Mouse (Mus musculus): ENCODE results near the gene Tcp11. TPM values are rescaled to one million over a fixed set of nuclear protein-coding genes. Genes with fewer than 3 reads are reported as not detected.
A peak's percentile ranks its signal among the peaks of the same experiment; 100 is the strongest.

Tcp11 gene
- total RNA-seq, 2 experiments from 2014 or later: 0.61 to 0.88 TPM

DNA sequence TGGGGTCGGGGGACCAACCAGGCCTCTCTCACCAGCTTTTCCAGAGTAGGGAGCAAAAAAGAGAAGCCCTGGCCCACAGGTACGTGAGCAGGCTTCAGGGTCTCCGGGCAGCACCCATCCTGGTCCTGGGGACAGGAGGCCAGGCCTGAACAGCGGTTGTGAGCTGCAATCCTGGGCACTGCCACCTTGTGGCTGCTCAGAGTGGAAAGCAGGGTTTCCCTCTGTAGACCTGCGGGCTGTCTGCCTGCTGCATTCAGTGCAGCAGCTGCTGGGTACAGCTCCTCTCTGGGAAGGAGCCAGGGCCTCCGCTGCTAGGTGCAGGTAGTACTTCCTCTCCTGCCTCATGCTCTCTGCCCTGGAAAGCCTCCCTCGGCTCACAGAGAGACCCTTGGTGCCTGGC lies 19.0 kb downstream of the Tcp11 start:
- intact Hi-C loops (cut with DNase I): loop anchor here (5.0 kb wide), 1 partner anchor 69 kb away; no protein-coding TSS in a partner anchor
- Histone ChIP-seq H3K27ac (no peak overlapping the region), H3K4me3 (no peak overlapping the region)
- DNase-seq (ENCODE audit: extremely low spot score in 1 of 2, low spot score in 2 of 2): no peak
- TF ChIP-seq CTCF (IDR thresholded peaks at IDR 0.05): peak; percentile 79

DNA sequence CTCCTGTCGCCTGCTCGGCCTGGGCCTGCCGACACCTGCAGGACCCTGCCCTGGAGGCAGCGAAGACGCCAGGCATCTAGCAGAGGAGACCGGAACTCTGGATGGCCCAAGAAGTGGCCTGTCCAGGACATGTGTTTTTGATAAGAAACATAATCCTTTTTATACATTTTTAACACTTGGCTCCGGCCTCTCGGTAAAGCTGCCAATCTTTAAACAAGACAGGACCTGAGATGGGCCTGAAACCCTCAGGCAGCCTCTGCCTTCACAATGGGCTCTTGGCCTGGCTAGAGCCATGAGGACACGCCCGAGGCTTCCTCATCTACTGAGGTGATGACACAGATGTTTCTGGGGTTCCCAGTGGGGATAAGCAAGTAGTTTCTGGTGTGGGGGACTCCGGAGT lies 19.8 kb downstream of the Tcp11 start:
- intact Hi-C loops (cut with DNase I): loop anchor here (5.0 kb wide), 1 partner anchor 68 kb away; no protein-coding TSS in a partner anchor
- no peak overlapping the region for H3K27ac ChIP-seq

DNA sequence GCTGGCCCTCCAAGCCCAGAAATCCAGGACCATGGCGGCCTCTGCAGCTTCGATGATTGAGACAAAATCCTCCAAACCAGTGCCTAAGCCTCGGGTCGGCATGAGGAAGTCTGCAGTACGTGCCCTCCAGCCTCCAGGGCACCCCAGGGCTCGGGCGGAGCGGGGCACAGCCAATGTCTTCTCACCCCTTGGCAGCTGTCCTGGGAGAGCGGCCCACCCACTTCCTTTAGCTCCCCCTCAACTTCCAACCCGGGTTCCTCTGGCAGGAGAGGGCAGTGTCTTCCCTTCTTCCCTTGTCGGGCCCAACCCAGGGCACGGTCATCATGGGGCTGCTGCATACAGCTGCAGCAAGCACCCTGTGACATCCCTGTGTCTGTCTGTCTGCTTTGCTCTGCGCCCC lies 22.1 kb downstream of the Tcp11 start:
- no peak for DNase-seq (ENCODE audit: extremely low spot score in 1 of 2, low spot score in 2 of 2)
- intact Hi-C loops (cut with DNase I): no loop called here
- Histone ChIP-seq H3K4me3 (no peak overlapping the region), H3K27ac (no peak overlapping the region)
- no peak for TF ChIP-seq CTCF (IDR thresholded peaks at IDR 0.05)

More for the DNA sequence above, 19.8 kb downstream of the Tcp11 start:
- DNase-seq (ENCODE audit: extremely low spot score in 1 of 2, low spot score in 2 of 2): no peak
- no peak overlapping the region for H3K4me3 ChIP-seq
- TF ChIP-seq CTCF (IDR thresholded peaks at IDR 0.05): no peak

DNA sequence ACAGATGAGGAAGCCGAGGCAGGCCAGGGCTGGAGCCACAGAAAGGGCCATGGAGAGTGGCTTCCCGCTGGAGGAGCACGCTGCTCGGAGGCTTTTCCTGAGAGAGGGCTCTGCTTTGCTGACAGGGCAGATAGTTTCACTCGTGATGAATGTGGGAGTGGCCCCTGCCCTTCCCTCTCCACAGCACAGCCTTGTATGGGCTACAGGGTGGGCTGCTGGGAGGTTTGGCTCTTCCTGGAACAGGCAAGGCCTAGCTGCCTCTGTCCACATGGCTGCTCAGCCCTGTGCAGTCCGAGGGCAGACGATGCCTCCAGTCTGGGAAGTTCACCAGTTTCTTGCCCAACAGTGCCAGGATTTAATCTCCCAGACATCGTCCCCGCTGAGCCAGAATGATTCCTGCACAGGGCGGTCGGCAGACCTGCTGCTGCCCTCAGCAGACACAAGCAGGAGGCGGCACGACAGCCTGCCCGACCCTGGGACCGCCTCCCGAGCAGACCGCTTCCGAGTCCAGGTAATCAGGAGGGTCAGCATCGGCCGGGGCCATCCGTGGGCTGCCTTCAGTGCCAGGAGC lies 28.1 kb downstream of the Tcp11 start:
- intact Hi-C loops (cut with DNase I): no loop called here
- Histone ChIP-seq H3K27ac (no peak overlapping the region), H3K4me3 (no peak overlapping the region)
- no peak for DNase-seq (ENCODE audit: extremely low spot score in 1 of 2, low spot score in 2 of 2)
- TF ChIP-seq CTCF (IDR thresholded peaks at IDR 0.05): no peak

DNA sequence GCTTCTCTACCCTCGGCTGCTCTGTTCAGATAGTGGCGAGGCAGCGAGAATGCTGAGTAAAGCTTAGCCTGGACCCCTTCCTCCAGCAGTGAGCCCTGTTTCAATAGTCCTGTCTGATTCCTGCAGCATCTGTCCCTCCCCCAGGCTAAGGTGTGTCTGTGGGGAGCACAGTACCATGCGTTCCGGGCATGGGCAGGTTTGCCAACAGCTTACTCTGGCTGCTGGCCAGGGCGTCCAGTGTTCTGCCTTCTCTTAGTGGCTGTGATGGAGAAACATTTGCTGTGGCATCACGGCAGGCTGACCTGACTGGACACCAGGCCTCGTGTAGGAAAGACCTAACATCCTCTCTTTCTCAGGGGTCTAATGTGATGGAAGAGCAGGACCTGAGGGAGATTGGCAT lies 30.2 kb downstream of the Tcp11 start:
- TF ChIP-seq CTCF (IDR thresholded peaks at IDR 0.05): no peak
- Histone ChIP-seq H3K4me3 (no peak overlapping the region), H3K27ac (no peak overlapping the region)
- no peak for DNase-seq (ENCODE audit: extremely low spot score in 1 of 2, low spot score in 2 of 2)
- intact Hi-C loops (cut with DNase I): no loop called here

DNA sequence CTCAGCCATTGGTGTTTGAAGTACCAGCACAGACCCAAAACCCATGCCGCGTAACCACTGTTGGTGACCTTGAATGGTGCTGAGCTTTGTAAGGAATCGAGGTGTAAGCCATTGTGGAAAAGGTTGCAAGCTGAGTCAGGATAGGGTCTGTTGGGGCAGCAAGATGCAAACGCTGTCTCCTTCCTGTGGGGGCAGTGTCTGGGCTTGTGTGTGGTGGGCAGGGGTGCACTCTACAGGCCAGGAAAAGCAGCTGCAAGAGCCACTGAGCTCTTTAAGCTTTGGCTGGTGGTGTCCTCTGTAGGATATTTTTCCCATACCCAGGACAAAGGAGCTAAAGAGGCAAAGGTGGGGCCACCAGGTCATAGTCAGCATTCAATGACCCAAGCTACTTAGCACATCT lies 32.0 kb downstream of the Tcp11 start:
- H3K4me3 ChIP-seq: no peak overlapping the region
- intact Hi-C loops (cut with DNase I): no loop called here
- peak; percentile 63 for TF ChIP-seq CTCF (IDR thresholded peaks at IDR 0.05)
- DNase-seq (ENCODE audit: extremely low spot score in 1 of 2, low spot score in 2 of 2): no peak
- H3K27ac ChIP-seq: no peak overlapping the region

DNA sequence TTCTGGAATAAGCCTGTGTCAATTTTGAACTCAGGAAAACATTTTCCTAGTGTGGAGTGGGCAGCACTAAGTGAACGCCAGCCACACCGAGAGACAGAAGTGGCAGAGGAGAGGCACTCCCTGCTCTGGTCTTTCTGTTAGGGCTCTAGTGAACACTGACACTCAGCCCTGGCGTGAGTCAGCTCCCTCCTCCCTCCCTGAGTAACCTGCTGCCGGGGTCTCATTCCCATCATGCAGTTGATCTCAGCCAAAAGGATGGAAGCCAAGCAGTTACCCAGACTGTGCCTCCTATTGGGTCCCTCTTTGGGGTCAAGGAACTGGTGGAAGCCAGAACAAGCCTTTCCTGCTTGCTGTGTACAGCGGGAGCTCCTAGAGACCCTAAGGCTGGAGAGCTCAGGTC lies 32.9 kb downstream of the Tcp11 start:
- Histone ChIP-seq H3K27ac (no peak overlapping the region), H3K4me3 (no peak overlapping the region)
- intact Hi-C loops (cut with DNase I): no loop called here
- no peak for DNase-seq (ENCODE audit: extremely low spot score in 1 of 2, low spot score in 2 of 2)
- TF ChIP-seq CTCF (IDR thresholded peaks at IDR 0.05): no peak

DNA sequence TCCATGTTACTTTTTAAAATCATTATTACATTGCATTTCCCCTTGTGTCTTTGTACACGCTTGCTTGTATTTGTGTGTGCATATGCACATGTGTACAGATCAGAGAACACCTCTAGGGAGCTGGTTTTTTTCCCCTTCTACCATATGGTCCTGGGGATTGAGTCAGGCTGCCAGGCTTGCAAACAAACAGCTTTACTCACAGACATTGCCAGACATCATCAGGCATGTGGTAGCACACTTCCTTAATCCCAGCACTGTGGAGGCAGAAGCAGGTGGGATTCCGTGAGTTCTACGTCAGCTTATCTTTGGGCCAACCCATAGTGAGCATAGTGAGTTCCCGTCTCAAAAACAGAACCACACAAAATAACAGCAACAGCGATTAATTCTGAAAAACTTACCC lies 33.4 kb downstream of the Tcp11 start:
- Histone ChIP-seq H3K4me3 (no peak overlapping the region), H3K27ac (no peak overlapping the region)
- no peak for TF ChIP-seq CTCF (IDR thresholded peaks at IDR 0.05)
- intact Hi-C loops (cut with DNase I): no loop called here
- no peak for DNase-seq (ENCODE audit: extremely low spot score in 1 of 2, low spot score in 2 of 2)

DNA sequence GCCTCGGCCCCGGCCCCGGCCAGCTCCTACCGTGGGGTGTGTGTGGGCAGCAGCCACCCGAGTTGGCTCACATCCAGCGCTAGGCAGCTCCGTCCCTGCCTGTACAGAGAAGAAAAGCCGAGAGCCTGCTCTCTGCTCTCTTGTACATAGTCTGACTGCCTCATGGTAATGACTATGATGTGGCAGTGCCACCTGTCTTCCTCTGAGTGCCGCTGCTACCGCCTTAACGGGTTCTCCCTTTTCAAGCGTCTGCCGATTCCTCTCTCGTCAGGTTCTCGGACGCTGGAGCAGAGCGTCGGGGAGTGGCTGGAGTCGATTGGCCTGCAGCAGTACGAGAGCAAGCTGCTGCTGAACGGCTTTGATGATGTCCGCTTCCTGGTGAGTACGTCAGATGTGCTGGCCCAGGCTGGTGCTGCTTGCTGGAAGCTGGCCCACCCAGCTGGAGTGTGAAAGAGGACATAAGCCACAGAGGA lies 38.1 kb downstream of the Tcp11 start:
- intact Hi-C loops (cut with DNase I): loop anchor here (2.0 to 5.0 kb wide), 2 partner anchors 35 to 54 kb away; no protein-coding TSS in a partner anchor
- peak; percentile 51 to 55 for DNase-seq (ENCODE audit: extremely low spot score in 1 of 2, low spot score in 2 of 2)
- Histone ChIP-seq H3K27ac (peak overlapping the region; percentile 74), H3K4me3 (peak overlapping the region; percentile 44)
- TF ChIP-seq CTCF (IDR thresholded peaks at IDR 0.05): peak; percentile 60

DNA sequence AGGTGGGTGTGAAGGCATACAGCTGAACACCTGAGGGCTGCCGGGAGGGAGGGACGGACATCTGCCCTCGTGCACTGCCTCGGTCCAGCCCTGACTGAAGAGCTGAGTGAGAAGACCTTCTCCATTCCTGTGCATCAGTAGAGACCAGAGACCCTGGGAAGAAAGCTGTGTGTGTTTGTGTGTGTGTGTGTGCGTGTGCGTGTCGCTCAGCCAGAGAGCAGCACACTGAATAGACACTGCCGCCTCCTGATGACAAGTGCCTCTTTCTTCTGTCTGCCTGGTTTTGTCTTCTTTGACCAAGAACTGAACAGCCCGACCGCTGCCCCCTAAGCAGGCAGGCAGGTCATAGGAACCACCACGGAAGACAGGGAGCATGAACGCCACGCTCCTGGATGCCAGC lies 39.1 kb downstream of the Tcp11 start:
- no peak for DNase-seq (ENCODE audit: extremely low spot score in 1 of 2, low spot score in 2 of 2)
- peak overlapping the region; percentile 74 for H3K27ac ChIP-seq
- TF ChIP-seq CTCF (IDR thresholded peaks at IDR 0.05): no peak
- peak overlapping the region; percentile 44 for H3K4me3 ChIP-seq
- intact Hi-C loops (cut with DNase I): loop anchor here (5.0 kb wide), 1 partner anchor 34 kb away; no protein-coding TSS in a partner anchor

DNA sequence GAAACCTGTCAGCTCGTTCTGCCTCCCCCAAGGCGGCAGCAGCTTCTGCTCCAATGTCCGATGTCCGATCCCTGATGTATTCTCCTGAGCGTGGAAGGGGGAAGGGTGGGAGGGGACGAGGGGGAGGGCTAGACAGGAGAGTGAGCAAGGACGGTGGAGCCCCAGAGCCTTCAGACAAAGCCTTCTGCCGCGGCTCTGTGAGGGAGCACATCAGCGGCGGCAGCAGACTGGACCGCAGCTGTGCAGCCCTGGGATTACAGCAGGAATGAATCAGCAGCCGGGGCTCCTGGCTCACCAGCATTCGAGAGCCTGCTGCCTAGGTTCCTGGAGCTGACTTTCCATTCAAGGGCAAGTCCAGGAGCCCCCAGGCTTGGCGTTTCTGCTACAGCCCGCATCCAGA lies 39.8 kb downstream of the Tcp11 start:
- H3K4me3 ChIP-seq: peak overlapping the region; percentile 44
- no peak for TF ChIP-seq CTCF (IDR thresholded peaks at IDR 0.05)
- peak in 1 of 2 experiments; percentile 35 for DNase-seq (ENCODE audit: extremely low spot score in 1 of 2, low spot score in 2 of 2)
- H3K27ac ChIP-seq: peak overlapping the region; percentile 74
- intact Hi-C loops (cut with DNase I): loop anchor here (5.0 kb wide), 1 partner anchor 33 kb away; no protein-coding TSS in a partner anchor

DNA sequence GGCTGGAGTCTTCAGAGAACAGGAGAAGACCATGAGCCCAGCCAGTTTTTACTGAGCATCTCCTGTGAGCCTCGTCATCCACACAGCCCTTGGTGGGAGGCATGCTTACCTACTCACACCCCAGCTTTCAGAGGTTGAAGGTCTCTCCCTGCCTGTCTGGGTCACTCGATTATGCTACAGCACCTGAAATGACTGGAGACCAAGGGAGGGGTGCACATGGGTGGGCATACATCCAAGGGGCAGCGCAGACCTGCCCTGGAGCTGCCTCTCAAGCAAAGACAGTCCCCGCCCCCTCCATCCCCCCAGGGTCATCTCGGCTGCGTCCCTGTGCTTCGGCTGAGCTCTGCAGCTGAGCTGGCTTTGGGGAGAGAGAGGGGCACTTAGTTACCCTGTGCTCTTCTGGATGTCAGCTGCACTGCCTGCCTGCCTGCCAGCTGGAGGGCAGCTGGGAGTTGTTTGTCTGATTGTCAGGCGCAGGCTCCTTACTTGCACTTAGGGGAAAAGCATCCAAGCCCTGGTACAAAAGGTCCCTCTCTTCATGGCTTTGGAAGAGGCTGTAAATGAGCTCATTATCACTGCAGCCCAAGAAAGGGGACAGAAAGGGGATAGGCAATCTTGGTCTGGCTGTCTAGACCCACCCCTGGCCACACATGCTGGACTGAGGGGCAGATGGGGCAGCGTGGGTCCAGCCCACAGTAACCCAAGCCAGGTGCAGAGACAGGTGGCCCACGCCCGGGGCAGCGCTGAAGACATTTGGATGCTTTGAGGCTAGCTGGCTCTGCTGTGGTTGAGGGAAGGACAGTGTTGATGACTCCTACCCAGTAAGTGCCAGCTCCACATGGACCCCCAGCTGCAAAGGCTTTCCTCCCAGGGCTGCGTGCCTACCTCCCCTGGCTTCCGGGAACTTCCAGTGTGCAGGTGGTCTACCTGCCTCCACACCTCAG lies 43.4 kb downstream of the Tcp11 start:
- Histone ChIP-seq H3K27ac (no peak overlapping the region; the same call in 1 of the 2 replicates), H3K4me3 (no peak overlapping the region)
- TF ChIP-seq CTCF (IDR thresholded peaks at IDR 0.05): no peak
- DNase-seq (ENCODE audit: extremely low spot score in 1 of 2, low spot score in 2 of 2): peak in 1 of 2 experiments; percentile 40
- intact Hi-C loops (cut with DNase I): no loop called here
